Mouse (Mus musculus): Measurements from ENCODE around the gene Catsperz. TPM values are rescaled to one million over a fixed set of nuclear protein-coding genes. Genes with fewer than 3 reads are reported as not detected.

The Catsperz gene
- polyA plus RNA-seq, 1 experiment from 2014 or later: 7.9 TPM

DNA sequence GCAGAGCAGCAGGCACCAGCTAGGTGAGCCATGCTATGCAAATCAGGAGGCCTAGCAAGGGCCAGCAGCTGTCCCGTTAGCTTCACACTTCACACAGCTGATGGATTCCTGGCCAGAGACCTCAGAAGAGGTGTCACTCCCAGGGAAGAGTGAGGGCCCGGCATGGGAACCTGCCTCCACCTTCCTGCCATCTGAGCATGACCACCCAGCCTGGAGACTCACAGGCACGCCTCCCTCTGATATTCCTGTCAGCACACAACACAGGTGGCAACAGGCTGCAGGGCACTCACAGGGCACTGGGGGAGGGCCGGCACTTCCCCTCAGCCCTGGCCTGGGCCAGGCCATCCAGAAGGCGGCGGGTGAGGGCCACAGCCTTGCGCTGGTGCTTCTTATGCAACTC is 30.2 kb upstream of the Catsperz start:
- Histone ChIP-seq H3K9me3 (no peaks in the 10 kb centered on the region), H3K27me3 (no peaks in the 10 kb centered on the region), H3K4me2 (no peak overlapping the region), H3K36me3 (peaks cover 54% of the 10 kb centered on the region), H3K4me1 (replicated peaks) (peaks cover 16% of the 10 kb centered on the region), H3K27ac (replicated peaks) (no peak overlapping the region), H3K9ac (peak overlapping the region; percentile 22; the same call in 1 of the 2 replicates), H3K4me3 (no peak overlapping the region)
- no peak for ATAC-seq (ENCODE audit: low read depth)
- WGBS: 84% methylated on average over 7 of the region's 7 CpGs

DNA sequence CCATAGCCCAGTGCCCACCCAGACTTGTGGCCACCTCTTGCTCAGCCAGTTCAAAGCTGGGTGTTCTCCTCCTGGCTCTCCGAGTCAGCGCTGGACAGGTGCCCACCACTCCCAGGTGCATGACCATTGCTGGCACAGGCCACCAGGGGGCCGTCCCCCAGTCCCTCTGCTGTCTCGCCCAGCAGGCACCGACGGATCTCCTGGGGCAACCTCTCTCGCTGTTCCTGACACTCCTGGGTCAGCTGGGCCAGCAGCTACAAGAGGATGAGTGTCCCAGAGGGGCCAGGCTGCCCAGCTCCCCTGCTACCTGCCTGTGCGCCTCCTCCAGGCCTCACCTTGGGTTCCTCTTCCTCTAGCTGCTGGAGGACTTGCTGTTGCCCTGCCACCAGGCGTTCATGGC is 28.9 kb upstream of the Catsperz start:
- Histone ChIP-seq H3K9ac (peak overlapping the region; percentile 38; the same call in 1 of the 2 replicates), H3K4me2 (no peak overlapping the region)
- WGBS: 49% methylated on average over 9 of the region's 9 CpGs

DNA sequence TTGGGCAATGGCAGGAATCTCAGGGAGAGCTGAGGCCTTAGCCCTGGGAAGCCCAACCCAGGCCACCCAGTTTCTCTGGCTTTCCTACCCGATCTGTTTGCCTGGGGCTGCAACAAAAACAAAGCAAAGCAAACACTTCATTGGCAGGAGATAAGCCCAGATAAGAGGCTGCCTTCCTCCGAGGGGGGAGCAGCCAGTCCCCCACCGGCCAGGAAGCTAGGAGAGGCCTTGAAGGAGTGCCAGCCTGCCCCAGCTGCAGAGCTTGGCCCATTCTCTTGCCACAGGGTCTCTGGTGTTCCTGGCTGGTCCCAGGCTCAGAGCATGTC is 27.5 kb upstream of the Catsperz start:
- Histone ChIP-seq H3K4me3 (peak overlapping the region; percentile 59), H3K4me1 (replicated peaks) (peaks cover 25% of the 10 kb centered on the region), H3K4me2 (peak overlapping the region; percentile 97), H3K36me3 (peaks cover 29% of the 10 kb centered on the region), H3K27me3 (no peaks in the 10 kb centered on the region), H3K27ac (replicated peaks) (peak overlapping the region; percentile 97), H3K9ac (peak overlapping the region; percentile 81), H3K9me3 (no peaks in the 10 kb centered on the region)
- no peak for ATAC-seq (ENCODE audit: low read depth)
- 35% methylated on average over 3 of the region's 3 CpGs for WGBS

More for the DNA sequence above, 28.9 kb upstream of the Catsperz start:
- H3K36me3 ChIP-seq: peaks cover 41% of the 10 kb centered on the region
- no peaks in the 10 kb centered on the region for H3K27me3 ChIP-seq
- no peak overlapping the region for H3K27ac ChIP-seq (replicated peaks)
- H3K4me3 ChIP-seq: no peak overlapping the region
- H3K4me1 ChIP-seq (replicated peaks): peaks cover 25% of the 10 kb centered on the region
- no peaks in the 10 kb centered on the region for H3K9me3 ChIP-seq
- ATAC-seq (ENCODE audit: low read depth): no peak

DNA sequence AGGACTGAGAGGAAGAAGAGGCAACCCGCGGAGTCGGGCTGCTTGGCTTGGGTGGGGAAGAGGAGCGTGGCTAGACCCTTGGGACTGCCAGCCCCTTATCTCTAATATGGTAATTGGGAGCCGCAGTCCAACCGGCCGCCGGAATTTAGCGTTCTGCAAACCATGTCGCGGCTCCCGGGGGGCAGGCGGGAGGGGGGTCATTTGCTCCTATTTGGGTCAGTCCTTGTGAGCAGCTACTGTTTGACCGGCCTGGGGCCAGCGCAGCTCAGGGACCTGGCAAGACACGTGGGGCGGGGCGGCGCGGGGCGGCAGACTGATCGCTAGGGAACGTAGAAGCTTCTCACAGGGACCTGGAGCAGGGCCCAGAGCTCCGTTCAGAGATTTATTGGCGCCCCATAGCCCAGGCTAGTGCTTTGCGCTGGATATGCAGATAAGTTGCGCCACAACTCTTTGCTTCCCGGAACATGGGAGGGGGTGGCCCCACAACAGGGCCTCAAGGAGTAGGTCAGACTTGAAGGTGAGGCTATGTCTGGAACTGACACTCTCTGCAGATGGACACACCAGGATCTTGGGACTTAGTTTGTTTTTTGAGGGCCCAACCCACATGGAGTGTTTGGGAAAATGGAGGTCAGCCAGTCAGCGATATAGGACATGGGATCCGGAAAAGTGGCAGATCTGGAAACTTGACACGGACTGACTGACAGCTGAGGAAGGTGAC is 27.0 kb upstream of the Catsperz start:
- peak overlapping the region; percentile 97 for H3K27ac ChIP-seq (replicated peaks)
- H3K4me2 ChIP-seq: peak overlapping the region; percentile 97
- peak overlapping the region; percentile 81 for H3K9ac ChIP-seq
- H3K4me3 ChIP-seq: peak overlapping the region; percentile 59
- peak; percentile 17 for ATAC-seq (ENCODE audit: low read depth)
- 4% methylated on average over 31 of the region's 31 CpGs for WGBS
- peaks cover 25% of the 10 kb centered on the region for H3K4me1 ChIP-seq (replicated peaks)
- no peaks in the 10 kb centered on the region for H3K27me3 ChIP-seq
- H3K36me3 ChIP-seq: peaks cover 25% of the 10 kb centered on the region
- no peaks in the 10 kb centered on the region for H3K9me3 ChIP-seq

DNA sequence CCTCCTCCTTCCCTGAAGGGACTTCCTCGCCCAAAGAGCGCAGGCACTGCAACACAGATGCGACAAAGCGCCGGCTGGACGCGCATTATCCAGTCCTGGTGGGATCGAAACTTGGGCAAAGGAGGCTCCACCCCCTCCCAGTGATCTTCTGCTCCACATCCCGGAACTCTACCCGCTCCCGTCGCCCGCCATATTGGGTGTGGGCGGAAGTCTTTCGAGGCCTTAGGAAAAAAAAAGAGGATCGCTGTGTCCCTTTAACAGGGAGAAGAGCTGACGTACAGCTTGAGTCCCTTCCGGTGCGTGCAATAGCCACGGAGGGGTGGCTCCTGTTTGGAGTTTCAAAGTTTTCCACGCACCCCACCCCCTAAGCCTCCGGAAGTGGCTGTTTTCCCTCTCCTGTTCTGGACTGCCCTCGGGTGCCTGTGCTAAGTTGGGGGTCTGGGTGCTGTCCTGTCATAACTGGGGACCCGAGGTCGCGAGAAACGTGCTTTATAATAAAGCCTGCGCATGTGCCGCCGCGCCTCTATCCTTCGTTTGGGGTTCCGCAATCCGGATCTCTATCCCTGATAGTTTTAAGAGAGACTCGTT is 26.3 kb upstream of the Catsperz start:
- peak; percentile 89 for ATAC-seq (ENCODE audit: low read depth)
- WGBS: under 1% methylated on average over 35 of the region's 35 CpGs

DNA sequence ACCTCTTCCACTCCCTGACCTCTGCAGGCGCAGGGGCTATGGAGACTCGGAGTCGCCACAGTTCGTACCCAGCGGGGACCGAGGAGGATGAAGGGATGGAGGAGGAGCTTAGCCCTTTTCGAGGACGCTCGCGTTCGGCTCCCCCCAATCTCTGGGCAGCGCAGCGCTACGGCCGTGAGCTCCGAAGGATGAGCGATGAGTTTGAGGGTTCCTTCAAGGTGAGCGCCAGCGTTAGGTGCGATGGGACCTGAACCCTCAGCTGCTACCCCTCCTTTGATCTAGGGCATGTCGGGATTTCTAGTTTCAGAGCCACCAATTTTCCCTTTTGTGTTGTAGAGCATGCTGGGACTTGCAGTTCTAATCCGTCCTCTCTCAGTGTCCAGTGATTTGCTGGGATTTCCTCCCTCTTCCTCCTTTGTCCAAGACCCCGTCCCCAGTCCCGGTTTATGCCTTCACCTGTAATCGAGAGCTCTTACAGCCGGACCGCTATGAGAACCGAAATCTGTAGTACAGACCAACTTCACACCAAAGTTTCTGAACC is 25.5 kb upstream of the Catsperz start:
- Histone ChIP-seq H3K4me2 (peak overlapping the region; percentile 97), H3K4me1 (replicated peaks) (peaks cover 25% of the 10 kb centered on the region), H3K4me3 (peak overlapping the region; percentile 59), H3K27me3 (no peaks in the 10 kb centered on the region), H3K27ac (replicated peaks) (peak overlapping the region; percentile 97), H3K36me3 (peaks cover 24% of the 10 kb centered on the region), H3K9ac (peak overlapping the region; percentile 81), H3K9me3 (no peaks in the 10 kb centered on the region)
- peak; percentile 66 for ATAC-seq (ENCODE audit: low read depth)
- under 1% methylated on average over 28 of the region's 28 CpGs for WGBS

More for the DNA sequence above, 26.3 kb upstream of the Catsperz start:
- Histone ChIP-seq H3K4me1 (replicated peaks) (peaks cover 25% of the 10 kb centered on the region), H3K9me3 (no peaks in the 10 kb centered on the region), H3K36me3 (peaks cover 22% of the 10 kb centered on the region), H3K27me3 (no peaks in the 10 kb centered on the region), H3K27ac (replicated peaks) (peak overlapping the region; percentile 97), H3K4me3 (peak overlapping the region; percentile 59), H3K9ac (peak overlapping the region; percentile 81), H3K4me2 (peak overlapping the region; percentile 97)

DNA sequence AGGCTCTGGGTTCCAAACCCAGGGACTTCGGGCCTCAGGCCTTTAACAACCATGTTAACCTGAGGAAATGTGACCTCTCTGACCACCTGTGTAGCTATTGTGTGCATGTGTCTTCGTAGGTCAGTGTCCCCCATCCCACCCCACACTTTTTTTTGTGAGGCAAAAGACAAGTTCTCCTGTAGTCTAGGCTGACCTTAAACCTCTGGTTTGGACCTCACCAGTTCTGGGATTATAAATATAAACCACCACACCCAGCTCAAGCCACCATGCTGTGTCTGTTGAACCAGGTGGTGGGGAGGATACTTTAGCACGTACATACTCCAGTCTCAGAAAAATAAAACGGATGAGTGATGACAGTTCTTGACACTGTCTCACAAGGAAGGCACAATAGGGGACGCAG is 24.8 kb upstream of the Catsperz start:
- ATAC-seq (ENCODE audit: low read depth): no peak
- no peaks in the 10 kb centered on the region for H3K9me3 ChIP-seq
- WGBS: 48% methylated on average over 5 of the region's 5 CpGs
- H3K36me3 ChIP-seq: peaks cover 21% of the 10 kb centered on the region
- H3K4me1 ChIP-seq (replicated peaks): peaks cover 25% of the 10 kb centered on the region
- peak overlapping the region; percentile 97 for H3K27ac ChIP-seq (replicated peaks)
- H3K9ac ChIP-seq: peak overlapping the region; percentile 81
- peak overlapping the region; percentile 97 for H3K4me2 ChIP-seq
- H3K27me3 ChIP-seq: no peaks in the 10 kb centered on the region
- H3K4me3 ChIP-seq: peak overlapping the region; percentile 59

DNA sequence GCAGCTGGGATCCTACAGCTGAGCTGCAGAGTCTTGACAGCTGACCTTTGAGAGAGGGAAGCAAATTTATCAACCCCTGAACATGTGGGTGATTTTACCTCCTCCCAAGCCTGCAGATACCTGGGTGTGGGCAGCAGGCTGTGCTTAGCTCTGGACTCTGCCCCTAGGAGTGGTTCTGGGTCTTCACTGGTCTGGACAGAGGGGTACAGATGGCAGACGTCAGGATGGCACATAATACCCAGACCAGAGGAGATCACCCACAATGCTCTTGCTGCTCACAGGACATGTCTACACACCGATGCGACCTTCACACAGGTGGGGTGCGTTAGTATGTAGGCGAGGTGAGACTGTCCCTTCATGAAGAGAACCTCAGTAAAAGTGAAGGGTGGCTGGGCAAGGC is 24.4 kb upstream of the Catsperz start:
- ATAC-seq (ENCODE audit: low read depth): no peak
- Histone ChIP-seq H3K27ac (replicated peaks) (peak overlapping the region; percentile 97; the same call in 1 of the 2 replicates), H3K4me2 (peak overlapping the region; percentile 97), H3K27me3 (no peaks in the 10 kb centered on the region), H3K9ac (peak overlapping the region; percentile 81; the same call in 1 of the 2 replicates), H3K36me3 (peaks cover 17% of the 10 kb centered on the region), H3K9me3 (no peaks in the 10 kb centered on the region), H3K4me3 (peak overlapping the region; percentile 59), H3K4me1 (replicated peaks) (peaks cover 25% of the 10 kb centered on the region)
- WGBS: 93% methylated on average over 5 of the region's 5 CpGs

DNA sequence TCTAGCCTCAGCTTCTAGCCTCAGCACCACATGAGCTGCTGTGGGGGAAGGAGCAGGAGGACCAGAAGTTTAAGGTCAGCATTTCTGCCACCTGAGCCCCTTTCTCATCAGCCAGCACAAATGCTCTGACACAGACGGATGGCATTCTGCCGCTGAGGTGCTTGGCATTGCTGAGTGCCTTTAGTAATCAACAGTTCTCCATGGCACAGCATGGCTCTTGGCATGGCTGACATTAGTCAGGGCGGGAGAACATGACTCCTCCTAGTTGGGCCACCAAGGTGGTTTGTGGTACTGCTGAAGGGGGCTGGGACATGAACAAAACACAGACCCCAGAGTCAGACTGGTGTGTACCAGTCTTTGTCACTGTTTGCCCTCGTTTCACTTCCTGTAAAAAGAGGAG is 23.0 kb upstream of the Catsperz start:
- 76% methylated on average over 4 of the region's 4 CpGs for WGBS
- no peak for ATAC-seq (ENCODE audit: low read depth)
- no peaks in the 10 kb centered on the region for H3K27me3 ChIP-seq
- H3K9ac ChIP-seq: no peak overlapping the region
- H3K4me2 ChIP-seq: no peak overlapping the region
- peaks cover 13% of the 10 kb centered on the region for H3K36me3 ChIP-seq
- peaks cover 27% of the 10 kb centered on the region for H3K4me1 ChIP-seq (replicated peaks)
- no peak overlapping the region for H3K4me3 ChIP-seq
- H3K27ac ChIP-seq (replicated peaks): no peak overlapping the region
- no peaks in the 10 kb centered on the region for H3K9me3 ChIP-seq

DNA sequence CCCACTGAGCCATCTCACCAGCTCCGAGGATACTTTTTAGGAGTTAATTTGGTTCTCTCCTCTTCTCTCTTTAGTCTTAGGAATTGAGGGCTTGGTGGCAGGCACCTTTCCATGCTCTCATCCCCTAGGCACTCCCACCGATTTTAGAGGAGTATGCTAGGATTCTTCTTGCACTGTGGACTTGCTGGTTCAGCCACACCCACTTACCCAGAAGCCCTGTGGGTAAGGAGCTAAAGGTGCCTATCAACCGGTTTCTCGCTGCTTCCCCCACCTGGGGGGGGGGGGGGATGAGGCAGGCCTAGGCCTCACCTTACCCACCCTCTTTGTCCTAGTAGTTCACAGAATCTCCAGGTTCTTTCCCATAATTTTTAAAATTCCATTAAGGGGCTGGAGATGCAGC is 22.6 kb upstream of the Catsperz start:
- WGBS: 58% methylated on average over 4 of the region's 4 CpGs
- no peak overlapping the region for H3K4me3 ChIP-seq
- no peak for ATAC-seq (ENCODE audit: low read depth)
- peaks cover 27% of the 10 kb centered on the region for H3K4me1 ChIP-seq (replicated peaks)
- no peak overlapping the region for H3K27ac ChIP-seq (replicated peaks)
- H3K36me3 ChIP-seq: peaks cover 13% of the 10 kb centered on the region
- H3K9me3 ChIP-seq: no peaks in the 10 kb centered on the region
- H3K27me3 ChIP-seq: no peaks in the 10 kb centered on the region
- no peak overlapping the region for H3K4me2 ChIP-seq
- H3K9ac ChIP-seq: no peak overlapping the region

DNA sequence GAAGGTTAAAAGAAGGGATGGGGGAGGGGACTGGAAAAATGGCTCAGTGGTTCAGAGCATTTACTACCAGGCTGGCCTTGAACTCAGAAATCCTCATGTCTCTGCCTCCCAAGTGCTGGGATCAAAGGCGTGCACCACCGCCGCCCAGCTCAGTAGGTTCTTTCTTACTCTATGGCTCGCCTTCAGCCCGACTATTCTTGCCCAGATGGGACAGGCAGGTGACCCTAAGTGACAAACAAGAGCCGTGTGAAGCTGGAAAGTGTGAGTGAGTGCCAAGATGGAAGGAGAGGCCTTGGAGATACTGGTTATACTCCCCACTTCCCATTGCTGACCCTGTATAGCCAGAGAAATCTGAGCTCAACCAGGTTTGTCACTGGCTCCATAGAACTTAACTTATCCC is 18.5 kb upstream of the Catsperz start:
- Histone ChIP-seq H3K27ac (replicated peaks) (no peak overlapping the region), H3K4me1 (replicated peaks) (peaks cover 35% of the 10 kb centered on the region), H3K27me3 (no peaks in the 10 kb centered on the region), H3K9ac (no peak overlapping the region), H3K9me3 (no peaks in the 10 kb centered on the region), H3K4me3 (no peak overlapping the region), H3K36me3 (peaks cover 13% of the 10 kb centered on the region), H3K4me2 (no peak overlapping the region)
- 91% methylated on average over 6 of the region's 6 CpGs for WGBS
- ATAC-seq (ENCODE audit: low read depth): no peak

DNA sequence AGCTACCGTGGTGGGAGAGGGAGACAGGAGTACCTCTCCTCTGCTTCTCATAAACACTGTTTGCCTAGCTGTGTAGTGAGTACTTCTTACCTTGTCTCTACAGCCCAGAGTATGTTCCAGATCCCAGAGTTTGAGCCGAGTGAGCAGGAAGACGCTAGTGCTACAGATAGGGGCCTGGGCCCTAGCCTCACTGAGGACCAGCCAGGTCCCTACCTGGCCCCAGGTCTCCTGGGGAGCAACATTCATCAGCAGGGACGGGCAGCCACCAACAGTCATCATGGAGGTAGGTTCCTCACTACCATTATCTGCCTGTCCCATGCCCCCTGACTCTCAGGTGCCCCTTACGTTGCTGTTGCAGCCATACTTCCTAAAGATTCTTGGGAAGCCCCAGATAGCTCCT is 17.6 kb upstream of the Catsperz start:
- no peaks in the 10 kb centered on the region for H3K27me3 ChIP-seq
- peak overlapping the region; percentile 91 for H3K9ac ChIP-seq
- peak overlapping the region; percentile 99 for H3K4me2 ChIP-seq
- H3K4me1 ChIP-seq (replicated peaks): peaks cover 44% of the 10 kb centered on the region
- ATAC-seq (ENCODE audit: low read depth): 0 out of 2 replicates have a peak, but pooled peaks have one; percentile 1
- H3K4me3 ChIP-seq: peak overlapping the region; percentile 70
- peak overlapping the region; percentile 96 for H3K27ac ChIP-seq (replicated peaks)
- H3K9me3 ChIP-seq: no peaks in the 10 kb centered on the region
- 31% methylated on average over 5 of the region's 5 CpGs for WGBS
- H3K36me3 ChIP-seq: peaks cover 13% of the 10 kb centered on the region
